Mouse (Mus musculus) left cerebral cortex, postnatal 10 days (tissue): Measurements from ENCODE around the gene Fam172a. TPM values are rescaled to one million over a fixed set of nuclear protein-coding genes. Genes with fewer than 3 reads are reported as not detected.

Experiments used
- DNase-seq, 2 experiments: peaks; one replicate each; pipeline ENCODE4 v3.0.0; 2021 to 2022; ENCODE audit warnings: low spot score in 2 of 2, mixed read lengths in 1 of 2; ENCODE audit errors: extremely low spot score in 1 of 2
- intact Hi-C: fragments of 180-260 bp; cut with DNase I; formaldehyde crosslinking; loops from one replicate; pipeline ENCODE4 v1.15.1; 2025
- total RNA-seq, 2 experiments: library from RNA; stranded (reverse); gene quantifications; 2 replicates each; pipeline ENCODE4 v1.2.3; 2021

Fam172a gene
- total RNA-seq, 2 experiments from 2014 or later, result 43.4 to 47.1 TPM

DNA sequence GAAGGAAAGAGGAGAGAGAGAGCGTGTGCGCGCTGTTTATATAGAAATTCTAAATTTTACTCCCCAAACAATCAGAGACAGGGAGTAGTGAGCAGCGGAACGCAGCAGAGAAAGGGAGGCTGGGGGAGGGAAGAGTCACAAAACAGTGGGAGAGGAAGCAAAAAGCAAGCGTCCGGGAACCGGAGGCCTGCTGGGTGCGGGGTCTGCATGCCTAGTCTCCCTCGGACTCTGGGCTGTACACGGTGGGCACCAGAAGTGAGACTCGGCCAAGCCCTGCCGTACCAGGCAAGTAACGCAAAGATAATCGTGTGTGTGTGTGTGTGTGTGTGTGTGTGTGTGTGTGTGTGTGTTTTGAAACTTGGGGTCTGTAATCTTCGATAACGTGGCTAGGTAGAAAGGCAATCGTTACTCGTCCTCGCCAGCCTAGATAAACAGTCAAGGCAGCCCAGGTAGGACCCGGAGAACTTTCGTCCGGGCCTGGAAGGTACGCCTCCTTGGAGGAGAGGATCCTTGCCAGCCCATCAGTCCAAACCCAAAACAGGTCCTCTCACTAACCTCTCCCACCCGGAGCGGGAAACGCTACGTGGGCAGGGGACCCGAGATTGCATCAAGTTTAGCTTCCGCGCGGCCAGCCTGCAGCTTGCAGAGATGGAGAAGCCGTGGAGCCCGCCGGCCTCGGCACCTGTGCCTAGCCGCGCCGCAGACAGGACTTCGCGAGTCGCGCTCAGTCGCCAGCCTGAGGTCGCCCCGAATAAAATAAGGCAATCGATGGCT, 500.9 kb downstream of the Fam172a start:
- intact Hi-C loops, result loop anchor here (5.0 to 10.0 kb wide), 7 partner anchors 320 to 1642 kb away; no protein-coding TSS in a partner anchor
- DNase-seq, result peak; percentile 41 to 75

DNA sequence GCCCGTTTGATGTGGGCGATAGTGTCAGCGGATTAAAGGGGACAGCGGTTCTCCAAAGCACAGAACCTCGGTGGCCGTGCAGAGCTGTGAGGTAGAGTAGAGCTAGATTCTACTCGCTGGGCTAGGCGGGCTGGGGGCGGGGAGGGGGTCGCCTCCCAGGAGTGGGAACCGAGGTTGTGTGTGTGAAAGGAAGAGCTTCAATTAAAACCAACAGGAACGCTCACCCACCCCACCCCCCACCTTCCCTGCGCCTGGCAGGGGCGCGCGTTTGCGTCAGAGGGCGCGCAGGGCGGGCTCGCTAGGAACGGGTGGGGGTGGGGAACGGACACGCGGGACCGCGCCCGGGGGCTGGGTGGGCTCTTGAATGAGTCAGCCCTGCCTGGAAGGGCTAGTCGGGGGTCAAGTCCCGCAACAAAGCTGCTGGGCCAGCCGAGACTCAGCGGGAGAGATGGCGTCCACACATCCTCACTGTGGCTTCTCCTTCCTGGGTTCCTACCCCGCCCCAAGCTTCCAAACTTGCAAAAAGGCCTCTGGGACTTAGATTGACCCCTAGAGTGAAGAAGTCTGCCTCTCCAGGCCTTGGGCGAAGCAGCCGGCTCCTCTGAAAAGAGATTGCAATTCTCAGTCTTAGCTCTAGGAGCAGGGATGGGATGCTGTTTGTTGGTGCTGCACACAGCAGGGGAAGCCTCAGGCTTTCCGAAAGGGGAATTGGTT, 501.7 kb downstream of the Fam172a start:
- intact Hi-C loops, result loop anchor here (5.0 to 10.0 kb wide), 7 partner anchors 319 to 1641 kb away; no protein-coding TSS in a partner anchor
- peak; percentile 48 to 83 for DNase-seq

DNA sequence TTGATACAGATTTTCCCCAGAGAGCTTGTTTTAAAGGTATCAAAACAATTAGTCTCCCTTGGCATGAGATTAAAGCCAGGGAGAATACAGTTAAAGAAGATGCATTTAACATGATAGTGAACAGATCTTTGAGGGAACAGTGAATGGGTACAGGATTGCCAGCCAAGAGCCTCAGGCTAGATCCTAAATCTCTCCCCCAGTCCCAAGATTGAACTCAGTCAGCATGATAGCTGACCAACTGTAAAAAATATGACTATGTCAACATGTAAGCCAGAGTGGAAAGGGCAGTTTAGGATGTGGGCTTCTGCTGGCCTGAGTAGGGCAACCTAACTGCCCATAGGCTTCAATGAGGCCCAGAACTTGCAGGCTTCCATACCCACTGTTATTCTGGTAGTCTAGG, 503.6 kb downstream of the Fam172a start:
- intact Hi-C loops, result loop anchor here (10.0 kb wide), 5 partner anchors 449 to 1639 kb away; no protein-coding TSS in a partner anchor
- no peak for DNase-seq

DNA sequence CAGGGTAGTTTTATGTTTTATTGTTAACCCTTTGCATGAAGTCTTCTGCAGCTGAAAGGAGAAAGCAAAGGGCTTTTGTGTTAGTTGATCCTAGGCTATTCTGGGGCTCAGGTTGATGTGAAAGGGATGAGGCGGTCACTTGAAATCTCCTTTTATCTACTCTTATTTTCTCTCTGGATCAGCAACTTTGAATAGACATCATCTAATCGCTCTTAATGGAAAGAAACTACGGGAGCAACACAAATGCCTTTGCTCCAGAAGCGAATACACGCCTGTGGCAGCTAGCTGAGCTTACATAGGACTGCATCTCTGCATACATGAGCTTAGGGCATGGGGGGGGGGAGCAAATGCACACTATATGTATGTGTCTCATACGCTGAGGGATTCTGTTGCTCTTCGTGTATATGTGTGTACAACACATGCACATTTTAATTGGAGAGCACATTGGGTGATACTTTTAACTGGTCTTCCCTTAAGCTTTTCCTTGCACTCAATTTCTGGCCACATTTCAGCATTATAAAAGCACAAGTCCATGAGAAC, 505.1 kb downstream of the Fam172a start:
- intact Hi-C loops, result loop anchor here (10.0 kb wide), 5 partner anchors 448 to 1638 kb away; no protein-coding TSS in a partner anchor
- DNase-seq, result no peak

DNA sequence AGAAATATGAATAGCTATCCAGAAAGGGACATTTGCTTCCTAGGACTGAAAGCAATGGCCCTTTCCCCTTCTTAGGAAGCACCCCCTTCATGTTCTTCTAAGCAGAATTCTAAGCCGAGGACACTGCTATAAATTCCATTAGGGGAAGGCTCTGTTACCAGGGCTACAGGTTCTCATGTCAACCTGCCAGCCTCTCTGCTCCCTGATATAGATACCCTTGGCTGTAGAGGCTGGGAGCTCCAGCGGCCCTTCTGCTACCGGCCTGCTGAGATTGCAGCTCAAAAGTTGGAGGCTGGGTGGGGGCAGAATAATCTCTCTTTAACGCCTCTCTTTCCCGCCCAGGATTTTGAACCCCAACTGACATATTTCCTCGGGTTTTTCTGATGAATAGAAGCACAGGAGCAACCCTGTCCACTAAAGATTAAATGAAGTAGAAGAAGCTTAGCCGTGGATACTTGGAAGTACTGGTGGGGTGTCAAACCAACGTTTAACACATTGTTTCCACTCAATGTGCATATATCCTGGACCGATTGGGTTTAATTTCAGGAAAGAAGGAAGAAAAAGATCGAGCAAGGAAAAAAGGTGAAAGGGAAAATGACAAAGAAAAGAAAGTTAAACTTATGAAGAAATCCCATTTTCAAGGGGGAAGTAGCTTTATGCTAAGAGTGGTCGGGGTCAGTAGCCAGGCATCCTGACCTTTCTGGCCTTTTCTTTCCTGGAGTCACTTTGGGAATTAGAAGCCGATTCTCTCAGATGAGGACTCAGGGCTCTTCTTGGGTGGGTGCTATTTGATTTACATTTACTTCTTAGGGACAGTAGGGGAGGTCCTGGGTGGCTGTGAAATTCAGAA, 506.2 kb downstream of the Fam172a start:
- DNase-seq, result peak in 1 of 2 experiments; percentile 47
- intact Hi-C loops, result loop anchor here (10.0 kb wide), 5 partner anchors 447 to 1637 kb away; no protein-coding TSS in a partner anchor

DNA sequence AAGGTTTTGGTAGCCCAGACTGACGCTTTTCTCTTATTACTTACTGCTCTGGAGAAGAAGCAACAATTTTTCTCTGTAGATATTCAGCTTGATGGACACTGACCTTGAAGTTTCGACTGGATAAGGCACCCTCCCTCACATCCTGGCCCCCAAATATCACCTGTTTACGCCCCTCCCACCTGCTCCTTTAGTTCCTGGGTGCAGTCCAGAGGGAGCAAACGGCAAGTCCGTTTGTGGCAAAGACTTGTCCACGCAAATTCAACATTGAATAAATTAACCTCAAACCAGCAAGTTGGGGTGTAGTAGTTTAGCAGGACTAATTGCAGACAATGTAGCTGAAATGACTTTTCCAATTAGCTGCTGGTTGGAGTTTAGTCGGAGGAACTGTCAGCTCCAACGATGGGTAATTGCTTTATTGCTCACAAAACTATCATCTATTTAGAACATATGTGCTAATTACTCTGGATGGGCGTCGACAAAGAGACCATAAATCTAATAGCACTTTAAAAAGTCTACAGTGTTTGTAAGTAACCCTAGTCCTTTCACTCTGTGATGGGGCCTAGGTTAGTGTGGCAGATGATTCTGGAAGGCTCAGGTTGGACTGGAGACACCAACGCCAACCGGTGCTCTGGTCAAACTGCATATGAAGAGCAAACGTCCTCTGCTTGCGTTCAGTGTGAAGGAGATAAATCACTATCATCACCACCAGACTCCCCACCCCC, 507.0 kb downstream of the Fam172a start:
- no peak for DNase-seq
- intact Hi-C loops, result loop anchor here (10.0 kb wide), 5 partner anchors 446 to 1636 kb away; no protein-coding TSS in a partner anchor

DNA sequence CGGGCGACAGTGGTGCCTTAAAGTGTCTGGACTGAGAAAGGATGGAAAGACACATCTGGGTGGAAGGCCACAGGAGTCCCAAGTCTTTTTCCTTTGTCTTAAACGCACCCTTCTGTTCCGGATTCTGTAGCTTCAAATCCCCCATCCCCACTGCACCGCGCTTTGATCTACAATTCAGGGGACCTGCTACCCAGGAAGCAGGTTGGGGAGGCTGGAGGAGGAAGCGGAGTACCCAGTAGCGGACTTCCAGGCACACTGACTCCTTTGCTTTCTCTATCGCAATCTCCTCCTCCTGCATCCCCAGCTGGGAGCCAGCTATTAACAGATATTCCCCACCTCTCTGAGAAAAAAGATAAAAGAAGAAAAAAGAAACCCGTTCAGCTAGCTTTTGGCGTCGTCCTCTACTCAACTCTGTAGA, 507.8 kb downstream of the Fam172a start:
- intact Hi-C loops, result loop anchor here (5.0 to 10.0 kb wide), 6 partner anchors 218 to 1635 kb away; no protein-coding TSS in a partner anchor
- DNase-seq, result no peak

DNA sequence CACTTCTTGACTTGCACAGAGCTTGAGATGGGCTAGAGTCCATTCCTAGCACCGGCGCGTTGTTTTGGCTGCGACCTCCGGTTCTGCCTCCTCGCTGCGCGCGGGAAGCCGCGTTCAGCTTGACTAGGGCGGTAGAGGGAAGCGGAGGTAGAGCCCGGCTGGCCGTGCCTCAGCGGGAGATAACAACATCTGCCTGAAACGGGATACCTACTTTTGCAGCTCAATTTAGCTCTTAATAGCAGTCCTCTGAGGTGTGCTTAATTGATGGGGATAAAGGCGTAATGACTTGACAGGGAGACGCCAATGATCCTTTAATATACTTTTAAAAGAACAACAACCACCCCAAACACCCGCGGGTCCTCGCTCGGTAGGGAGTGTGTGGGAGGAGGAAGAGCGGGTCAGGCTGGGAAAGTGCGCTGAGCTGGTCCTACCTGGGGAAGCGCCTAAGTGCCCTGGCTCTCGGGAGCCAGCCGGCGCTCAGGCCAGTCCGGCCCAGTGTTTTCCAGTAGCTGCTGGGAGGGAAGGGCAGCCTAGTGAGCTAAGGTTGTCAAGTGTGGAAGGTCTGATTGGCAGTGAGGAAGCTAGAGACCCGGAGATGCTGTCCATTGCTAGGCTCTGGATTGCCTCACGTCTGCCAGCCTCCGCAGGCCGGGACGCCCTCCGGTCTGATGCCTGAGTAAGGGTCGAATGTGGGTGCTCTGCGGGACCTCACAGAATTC, 508.4 kb downstream of the Fam172a start:
- DNase-seq, result peak in 1 of 2 experiments; percentile 62
- intact Hi-C loops, result loop anchor here (5.0 kb wide), 1 partner anchor 217 kb away; no protein-coding TSS in a partner anchor

DNA sequence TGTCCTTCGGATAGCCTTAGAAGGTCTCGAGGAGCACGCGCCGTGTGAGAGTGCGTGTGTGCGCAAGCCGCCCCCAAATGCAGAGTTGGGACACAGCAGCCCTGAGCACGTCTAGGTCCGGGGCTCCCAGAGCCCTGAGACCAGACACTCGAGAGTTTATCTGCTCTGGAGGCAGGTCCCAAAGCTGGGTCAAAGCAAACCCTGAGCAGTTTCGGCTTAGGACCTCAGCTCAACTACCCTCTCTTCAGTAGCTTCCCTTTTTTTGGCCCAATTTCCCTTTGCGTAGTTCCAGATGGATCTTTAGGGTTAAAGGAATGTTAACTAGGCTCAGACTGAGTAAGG, 508.9 kb downstream of the Fam172a start:
- intact Hi-C loops, result loop anchor here (5.0 kb wide), 1 partner anchor 217 kb away; no protein-coding TSS in a partner anchor
- DNase-seq, result no peak

DNA sequence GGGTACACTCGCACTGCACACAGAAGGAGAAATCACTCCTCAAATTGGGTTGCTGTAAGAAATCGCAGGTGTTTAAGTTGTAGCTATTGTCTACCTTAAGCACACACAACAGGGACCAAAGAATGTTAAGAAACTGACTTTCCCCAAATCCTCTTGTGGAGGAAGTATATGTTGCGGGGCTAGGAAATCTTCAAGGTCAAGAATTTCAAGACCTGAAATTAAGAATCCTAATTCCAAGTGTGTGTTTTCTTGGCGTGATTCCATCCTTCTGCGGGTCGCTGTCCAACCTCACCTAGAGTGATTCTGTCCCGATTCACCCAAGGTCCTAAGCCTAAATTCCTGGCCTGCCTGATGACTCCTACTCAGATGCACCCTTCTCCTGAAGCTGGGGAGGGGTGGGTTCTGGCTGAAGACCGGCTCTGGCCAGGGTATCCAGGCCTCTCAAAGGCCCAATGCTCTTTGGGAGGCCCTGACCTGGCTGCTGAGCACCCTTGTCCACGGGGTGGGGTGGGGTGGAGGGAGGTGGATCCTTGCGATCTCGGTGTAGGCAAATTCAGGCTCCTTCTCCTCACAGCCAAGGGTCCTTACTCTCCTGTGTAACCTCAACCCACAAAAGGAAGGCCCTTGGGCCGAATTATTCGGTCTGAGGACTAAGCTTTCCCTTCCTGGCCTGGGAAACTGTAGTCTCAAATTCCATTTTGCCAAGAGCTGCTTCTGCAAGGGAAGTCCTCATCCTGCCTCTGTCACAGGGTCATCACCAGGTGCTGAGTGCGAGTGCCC, 509.6 kb downstream of the Fam172a start:
- intact Hi-C loops, result loop anchor here (5.0 kb wide), 1 partner anchor 216 kb away; no protein-coding TSS in a partner anchor
- DNase-seq, result no peak

DNA sequence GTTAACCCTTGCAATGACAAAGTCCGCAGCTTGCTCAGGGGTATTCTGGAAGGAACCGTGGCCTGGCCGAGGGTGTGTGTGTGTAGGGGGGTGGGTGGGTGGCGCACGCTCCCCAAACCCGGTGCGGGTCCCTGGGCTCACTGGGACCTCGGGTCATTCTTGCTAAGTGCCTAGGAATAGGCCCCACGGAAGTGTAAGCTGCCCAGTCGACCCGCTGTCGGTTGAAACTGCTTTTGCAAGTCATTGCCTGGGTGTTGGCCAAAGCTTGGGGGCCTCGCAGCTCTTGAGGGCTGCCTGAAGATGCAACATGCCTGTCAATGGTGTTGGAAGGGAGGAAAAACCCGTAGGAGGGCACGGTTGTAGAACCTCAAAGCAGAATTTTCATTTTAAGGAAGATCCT, 510.3 kb downstream of the Fam172a start:
- DNase-seq, result no peak
- intact Hi-C loops, result loop anchor here (5.0 kb wide), 1 partner anchor 215 kb away; no protein-coding TSS in a partner anchor

DNA sequence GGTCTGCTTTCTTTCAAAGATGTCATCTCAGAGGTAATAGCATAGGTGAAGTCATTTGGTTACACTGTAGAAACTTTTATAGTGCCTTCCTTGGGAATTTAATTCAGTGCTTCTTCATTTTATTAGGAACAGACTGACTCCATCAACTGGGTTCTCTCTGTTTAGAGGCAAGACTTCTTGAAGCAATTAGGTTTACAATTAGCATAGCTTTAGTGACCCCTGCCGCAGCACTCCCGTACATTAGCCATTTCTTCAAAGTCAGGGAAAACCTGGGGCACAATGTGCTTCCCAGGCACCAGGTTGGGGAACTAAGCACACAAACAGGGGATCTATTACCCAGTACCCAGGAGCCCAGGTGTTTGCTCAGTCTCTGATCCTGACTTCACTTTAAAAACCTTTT, 511.3 kb downstream of the Fam172a start:
- intact Hi-C loops, result loop anchor here (5.0 kb wide), 1 partner anchor 214 kb away; no protein-coding TSS in a partner anchor
- no peak for DNase-seq

DNA sequence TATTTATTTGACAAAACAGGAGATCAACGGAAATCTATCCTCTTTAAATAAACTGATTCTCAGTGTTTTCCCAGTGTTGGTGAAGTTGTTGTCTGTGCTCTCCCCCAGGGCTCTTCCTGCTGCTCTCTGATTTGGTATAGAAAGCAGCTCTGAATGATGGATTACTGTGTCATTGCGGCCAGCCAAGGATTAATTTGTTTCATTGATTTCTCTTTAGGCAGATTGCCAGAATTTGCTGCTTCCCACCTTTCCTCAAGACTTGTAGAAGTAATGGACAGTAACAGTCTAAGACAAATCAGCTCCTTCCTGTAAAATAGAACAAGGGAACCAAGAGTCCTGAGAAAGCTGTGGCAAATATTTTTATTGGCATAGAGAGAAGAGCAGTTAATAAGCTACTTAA, 513.4 kb downstream of the Fam172a start:
- intact Hi-C loops, result no loop called here
- no peak for DNase-seq
